Mouse (Mus musculus): ENCODE measurements around the gene Wdr95. TPM values are rescaled to one million over a fixed set of nuclear protein-coding genes. Genes with fewer than 3 reads are reported as not detected.

Gene Wdr95
- polyA plus RNA-seq, 1 experiment from 2014 or later, result 0.36 TPM

GRCm38 (mm10) chr5:149658022-149658421, 129.5 kb downstream of the Wdr95 start:
- H3K4me2 ChIP-seq (replicated peaks; ENCODE audit: low read depth, low read length), result no peak overlapping the region
- H3K27ac ChIP-seq (ENCODE audit: low read length), result no peak overlapping the region
- H3K9ac ChIP-seq (replicated peaks; ENCODE audit: low read depth), result no peak overlapping the region
- DNase-seq (ENCODE audit: low spot score), result no peak
- no peaks in the 10 kb centered on the region for H3K9me3 ChIP-seq (ENCODE audit: low read length)
- no peaks in the 10 kb centered on the region for H3K27me3 ChIP-seq (replicated peaks; ENCODE audit: insufficient read depth, low read length)
- 50% methylated on average over 3 of the region's 3 CpGs for WGBS
- TF ChIP-seq EP300 (IDR thresholded peaks at IDR 0.05) (no peak), CTCF (IDR thresholded peaks at IDR 0.05) (no peak)
- H3K4me1 ChIP-seq (ENCODE audit: insufficient read depth, low read depth, low read length), result no peaks in the 10 kb centered on the region
- ATAC-seq, result no peak
- H3K4me3 ChIP-seq (ENCODE audit: low read depth, low read length), result no peak overlapping the region
- no peaks in the 10 kb centered on the region for H3K36me3 ChIP-seq (ENCODE audit: insufficient read depth, low read length)

- Histone ChIP-seq H3K9me3 (ENCODE audit: low read length) (no peaks in the 10 kb centered on the region), H3K27me3 (replicated peaks; ENCODE audit: insufficient read depth, low read length) (no peaks in the 10 kb centered on the region), H3K27ac (ENCODE audit: low read length) (no peak overlapping the region), H3K36me3 (ENCODE audit: insufficient read depth, low read length) (no peaks in the 10 kb centered on the region), H3K9ac (replicated peaks; ENCODE audit: low read depth) (no peak overlapping the region), H3K4me2 (replicated peaks; ENCODE audit: low read depth, low read length) (no peak overlapping the region), H3K4me3 (ENCODE audit: low read depth, low read length) (no peak overlapping the region), H3K4me1 (ENCODE audit: insufficient read depth, low read depth, low read length) (no peaks in the 10 kb centered on the region)
- DNase-seq (ENCODE audit: low spot score) (no peak), ATAC-seq (no peak)
- 63% methylated on average over 9 of the region's 9 CpGs for WGBS
- no peak for TF ChIP-seq CTCF (IDR thresholded peaks at IDR 0.05)
- TF ChIP-seq EP300 (IDR thresholded peaks at IDR 0.05), result no peak
These were observed 130.4 kb downstream of the Wdr95 start for GRCm38 (mm10) chr5:149658741-149659413.

- Histone ChIP-seq H3K4me2 (replicated peaks; ENCODE audit: low read depth, low read length) (no peak overlapping the region), H3K27ac (ENCODE audit: low read length) (no peak overlapping the region), H3K36me3 (ENCODE audit: insufficient read depth, low read length) (no peaks in the 10 kb centered on the region), H3K9me3 (ENCODE audit: low read length) (no peaks in the 10 kb centered on the region), H3K4me3 (ENCODE audit: low read depth, low read length) (no peak overlapping the region), H3K4me1 (ENCODE audit: insufficient read depth, low read depth, low read length) (no peaks in the 10 kb centered on the region), H3K9ac (replicated peaks; ENCODE audit: low read depth) (no peak overlapping the region), H3K27me3 (replicated peaks; ENCODE audit: insufficient read depth, low read length) (no peaks in the 10 kb centered on the region)
- 48% methylated on average over 9 of the region's 9 CpGs for WGBS
- TF ChIP-seq EP300 (IDR thresholded peaks at IDR 0.05) (no peak), CTCF (IDR thresholded peaks at IDR 0.05) (no peak)
- DNase-seq (ENCODE audit: low spot score) (no peak), ATAC-seq (no peak)
These were observed 130.9 kb downstream of the Wdr95 start for GRCm38 (mm10) chr5:149659414-149659780.

- ATAC-seq (no peak), DNase-seq (ENCODE audit: low spot score) (no peak)
- Histone ChIP-seq H3K4me3 (ENCODE audit: low read depth, low read length) (no peak overlapping the region), H3K36me3 (ENCODE audit: insufficient read depth, low read length) (no peaks in the 10 kb centered on the region), H3K27me3 (replicated peaks; ENCODE audit: insufficient read depth, low read length) (no peaks in the 10 kb centered on the region), H3K4me1 (ENCODE audit: insufficient read depth, low read depth, low read length) (no peaks in the 10 kb centered on the region), H3K9me3 (ENCODE audit: low read length) (no peaks in the 10 kb centered on the region), H3K4me2 (replicated peaks; ENCODE audit: low read depth, low read length) (no peak overlapping the region), H3K9ac (replicated peaks; ENCODE audit: low read depth) (no peak overlapping the region), H3K27ac (ENCODE audit: low read length) (no peak overlapping the region)
- TF ChIP-seq EP300 (IDR thresholded peaks at IDR 0.05) (no peak), CTCF (IDR thresholded peaks at IDR 0.05) (no peak; the same call in 1 of the 2 replicates)
- WGBS, result 86% methylated on average over 6 of the region's 6 CpGs
These were observed 132.9 kb downstream of the Wdr95 start for GRCm38 (mm10) chr5:149661428-149661827.

Other genes with a start within 250 kb of the Wdr95 start
- 2.0 and 2.3 TPM in 2 replicates for gene Medag, start 116.9 kb upstream of the Wdr95 start, polyA plus RNA-seq (2015; fragmentation: Nextera tagmentation; extraction: Ambion mirVana)
- gene Tex26, start 89.0 kb upstream of the Wdr95 start, polyA plus RNA-seq (2015; fragmentation: Nextera tagmentation; extraction: Ambion mirVana), result 3.0 and 4.9 TPM in 2 replicates
- gene Hsph1, start 107.7 kb downstream of the Wdr95 start, polyA plus RNA-seq (2015; fragmentation: Nextera tagmentation; extraction: Ambion mirVana), result 7.3 and 14.7 TPM in 2 replicates
- 5.0 and 5.1 TPM in 2 replicates for gene B3glct, start 149.6 kb downstream of the Wdr95 start, polyA plus RNA-seq (2015; fragmentation: Nextera tagmentation; extraction: Ambion mirVana)